Mouse (Mus musculus): ENCODE data around the gene Myom1. TPM values are rescaled to one million over a fixed set of nuclear protein-coding genes. Genes with fewer than 3 reads are reported as not detected.
A peak's percentile ranks its signal among the peaks of the same experiment; 100 is the strongest.

Gene Myom1
- polyA plus RNA-seq, 1 experiment from 2014 or later: 18.5 TPM

DNA sequence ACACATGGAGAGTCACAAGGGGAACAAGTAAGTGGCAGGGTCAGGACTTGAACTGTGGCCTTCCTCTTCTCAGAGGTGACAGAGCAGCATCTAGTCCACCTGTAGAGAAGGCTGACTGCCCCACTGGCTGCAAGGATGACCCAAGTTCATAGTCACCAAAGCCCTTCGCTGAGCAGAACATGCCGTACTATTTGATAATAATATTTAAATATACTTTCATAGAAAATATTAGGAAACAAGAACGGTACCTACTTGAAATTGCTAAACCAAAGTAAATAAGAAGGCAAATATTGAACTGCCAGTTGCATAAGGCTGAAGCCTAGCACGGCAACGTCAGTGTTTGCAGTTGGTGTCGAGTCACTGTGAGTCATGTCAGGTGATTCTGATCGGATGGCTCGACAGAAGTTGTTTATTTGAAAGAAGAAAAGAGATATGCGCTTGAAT, 86.6 kb downstream of the Myom1 start:
- H3K4me1 ChIP-seq (replicated peaks; ENCODE audit: control insufficient read depth, insufficient read depth, low read length): no peaks in the 10 kb centered on the region
- no peak overlapping the region for H3K4me2 ChIP-seq (ENCODE audit: low read length)
- 52% methylated on average over 9 of the region's 9 CpGs for WGBS
- no peaks in the 10 kb centered on the region for H3K27me3 ChIP-seq (replicated peaks; ENCODE audit: control insufficient read depth, insufficient read depth, low read length)
- H3K36me3 ChIP-seq (ENCODE audit: control insufficient read depth, insufficient read depth, low read length): no peaks in the 10 kb centered on the region
- no peaks in the 10 kb centered on the region for H3K9me3 ChIP-seq (ENCODE audit: control insufficient read depth, low read length)
- no peak overlapping the region for H3K9ac ChIP-seq (ENCODE audit: low read length)
- H3K4me3 ChIP-seq (ENCODE audit: low read depth, low read length): no peak overlapping the region
- ATAC-seq (replicated peaks; ENCODE audit: low FRiP score, low TSS enrichment, low read depth) (peak; percentile 36; the same call in 1 of the 2 replicates), DNase-seq (ENCODE audit: low spot score) (no peak)
- no peak overlapping the region for H3K27ac ChIP-seq (ENCODE audit: low read depth)

DNA sequence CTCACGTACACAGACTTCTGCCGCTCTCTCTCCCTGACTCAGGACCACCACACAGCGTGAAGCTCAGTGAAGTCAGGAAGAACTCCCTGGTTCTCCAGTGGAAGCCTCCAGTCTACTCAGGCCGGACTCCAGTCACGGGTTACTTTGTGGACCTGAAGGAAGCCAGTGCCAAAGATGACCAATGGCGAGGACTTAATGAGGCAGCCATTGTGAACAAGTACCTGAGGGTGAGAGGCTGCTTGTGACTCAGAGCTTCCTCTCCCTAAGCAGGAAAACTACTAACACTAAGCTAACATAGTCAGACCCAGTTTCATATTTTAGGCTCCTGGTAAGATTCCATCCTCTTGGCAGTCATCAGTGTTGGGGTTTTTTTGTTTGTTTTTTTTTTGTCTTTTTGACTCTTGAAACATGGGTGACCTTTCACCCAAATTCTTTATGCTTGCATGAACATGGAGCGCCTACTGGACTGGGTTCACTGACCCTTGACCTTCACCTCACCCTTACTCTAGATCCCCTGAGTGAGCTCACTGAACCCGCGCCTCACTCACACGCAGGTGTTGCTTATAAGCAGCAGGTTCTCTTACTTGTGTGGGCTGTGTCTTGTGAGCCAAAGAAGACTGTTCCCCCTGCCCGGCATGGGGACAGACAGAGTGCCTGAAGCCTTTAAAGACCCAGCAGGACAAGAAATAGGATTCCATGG, 87.5 kb downstream of the Myom1 start:
- ATAC-seq (replicated peaks; ENCODE audit: low FRiP score, low TSS enrichment, low read depth): no peak
- no peaks in the 10 kb centered on the region for H3K27me3 ChIP-seq (replicated peaks; ENCODE audit: control insufficient read depth, insufficient read depth, low read length)
- no peaks in the 10 kb centered on the region for H3K36me3 ChIP-seq (ENCODE audit: control insufficient read depth, insufficient read depth, low read length)
- WGBS: 86% methylated on average over 11 of the region's 11 CpGs
- no peaks in the 10 kb centered on the region for H3K9me3 ChIP-seq (ENCODE audit: control insufficient read depth, low read length)
- H3K27ac ChIP-seq (ENCODE audit: low read depth): no peak overlapping the region
- H3K4me2 ChIP-seq (ENCODE audit: low read length): no peak overlapping the region
- no peak for DNase-seq (ENCODE audit: low spot score)
- H3K4me1 ChIP-seq (replicated peaks; ENCODE audit: control insufficient read depth, insufficient read depth, low read length): no peaks in the 10 kb centered on the region
- H3K9ac ChIP-seq (ENCODE audit: low read length): no peak overlapping the region
- no peak overlapping the region for H3K4me3 ChIP-seq (ENCODE audit: low read depth, low read length)

DNA sequence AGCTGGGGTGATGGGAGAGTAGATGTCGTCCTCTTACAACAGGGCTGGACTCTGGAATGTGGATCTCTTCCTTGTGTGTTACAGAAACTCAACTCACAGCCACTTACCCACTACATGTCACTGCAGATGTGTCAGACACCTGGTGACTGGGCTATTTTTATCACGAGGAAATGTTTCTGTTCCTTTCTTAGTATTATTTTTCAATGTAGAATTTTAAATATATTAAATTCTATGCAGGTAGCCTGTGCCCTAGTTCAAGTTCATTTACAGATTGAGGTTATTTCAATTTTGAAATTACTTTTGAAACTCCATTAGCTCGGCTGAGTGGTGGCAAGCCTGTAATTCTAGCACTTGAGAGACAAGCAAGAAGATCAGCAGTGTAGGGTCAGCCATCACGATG, 88.6 kb downstream of the Myom1 start:
- DNase-seq (ENCODE audit: low spot score): no peak
- 76% methylated on average over 4 of the region's 4 CpGs for WGBS
- Histone ChIP-seq H3K9me3 (ENCODE audit: control insufficient read depth, low read length) (no peaks in the 10 kb centered on the region), H3K27me3 (replicated peaks; ENCODE audit: control insufficient read depth, insufficient read depth, low read length) (no peaks in the 10 kb centered on the region), H3K27ac (ENCODE audit: low read depth) (no peak overlapping the region), H3K4me3 (ENCODE audit: low read depth, low read length) (no peak overlapping the region), H3K9ac (ENCODE audit: low read length) (no peak overlapping the region), H3K36me3 (ENCODE audit: control insufficient read depth, insufficient read depth, low read length) (no peaks in the 10 kb centered on the region), H3K4me2 (ENCODE audit: low read length) (no peak overlapping the region), H3K4me1 (replicated peaks; ENCODE audit: control insufficient read depth, insufficient read depth, low read length) (no peaks in the 10 kb centered on the region)
- ATAC-seq (replicated peaks; ENCODE audit: low FRiP score, low TSS enrichment, low read depth): no peak

DNA sequence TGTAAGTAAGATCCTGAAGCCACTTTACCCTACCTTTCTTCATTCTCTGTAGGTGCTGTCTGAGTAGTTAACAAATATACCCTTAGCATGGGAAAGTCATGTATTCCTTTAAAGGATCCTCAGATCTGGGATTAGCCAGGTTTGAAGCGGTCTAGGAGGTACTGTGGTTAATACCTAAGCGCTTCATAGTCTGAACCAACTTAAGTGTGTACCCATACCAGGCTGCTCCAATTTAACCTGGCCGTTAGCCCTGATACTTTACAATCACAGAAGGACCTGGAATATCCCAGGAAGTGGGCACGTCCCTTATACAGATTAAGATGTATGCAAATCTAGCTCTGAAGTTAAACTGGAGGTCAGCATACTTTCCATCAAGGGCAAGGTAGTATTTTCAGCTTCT, 89.9 kb downstream of the Myom1 start:
- Histone ChIP-seq H3K36me3 (ENCODE audit: control insufficient read depth, insufficient read depth, low read length) (no peaks in the 10 kb centered on the region), H3K9ac (ENCODE audit: low read length) (no peak overlapping the region), H3K27me3 (replicated peaks; ENCODE audit: control insufficient read depth, insufficient read depth, low read length) (no peaks in the 10 kb centered on the region), H3K9me3 (ENCODE audit: control insufficient read depth, low read length) (no peaks in the 10 kb centered on the region), H3K27ac (ENCODE audit: low read depth) (no peak overlapping the region), H3K4me3 (ENCODE audit: low read depth, low read length) (no peak overlapping the region), H3K4me2 (ENCODE audit: low read length) (no peak overlapping the region), H3K4me1 (replicated peaks; ENCODE audit: control insufficient read depth, insufficient read depth, low read length) (no peaks in the 10 kb centered on the region)
- WGBS: 88% methylated on average over 4 of the region's 4 CpGs
- no peak for ATAC-seq (replicated peaks; ENCODE audit: low FRiP score, low TSS enrichment, low read depth)
- no peak for DNase-seq (ENCODE audit: low spot score)

DNA sequence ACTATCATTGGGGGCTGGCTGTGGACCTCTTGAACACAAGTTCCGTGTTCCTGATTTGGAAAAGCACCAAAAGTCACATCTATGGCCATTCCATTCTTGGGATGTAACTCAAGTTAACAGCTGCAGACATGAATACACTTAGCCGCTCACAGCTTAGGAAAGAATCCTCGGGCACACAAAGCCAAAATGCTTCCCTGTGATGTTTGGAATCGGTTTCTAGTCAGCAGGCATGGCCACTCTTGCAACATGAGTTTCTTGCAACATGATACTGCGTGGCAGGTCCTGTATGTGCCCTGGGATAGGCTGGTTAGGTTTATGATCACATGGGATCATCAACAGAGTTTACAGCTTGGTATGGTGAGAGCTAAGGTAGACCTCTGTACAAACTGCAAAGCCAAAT, 91.4 kb downstream of the Myom1 start:
- no peak overlapping the region for H3K9ac ChIP-seq (ENCODE audit: low read length)
- H3K4me1 ChIP-seq (replicated peaks; ENCODE audit: control insufficient read depth, insufficient read depth, low read length): no peaks in the 10 kb centered on the region
- H3K9me3 ChIP-seq (ENCODE audit: control insufficient read depth, low read length): no peaks in the 10 kb centered on the region
- no peak overlapping the region for H3K4me2 ChIP-seq (ENCODE audit: low read length)
- ATAC-seq (replicated peaks; ENCODE audit: low FRiP score, low TSS enrichment, low read depth) (no peak), DNase-seq (ENCODE audit: low spot score) (no peak)
- H3K4me3 ChIP-seq (ENCODE audit: low read depth, low read length): no peak overlapping the region
- 83% methylated on average over 5 of the region's 5 CpGs for whole genome bisulfite sequencing
- no peak overlapping the region for H3K27ac ChIP-seq (ENCODE audit: low read depth)
- H3K27me3 ChIP-seq (replicated peaks; ENCODE audit: control insufficient read depth, insufficient read depth, low read length): no peaks in the 10 kb centered on the region
- no peaks in the 10 kb centered on the region for H3K36me3 ChIP-seq (ENCODE audit: control insufficient read depth, insufficient read depth, low read length)

DNA sequence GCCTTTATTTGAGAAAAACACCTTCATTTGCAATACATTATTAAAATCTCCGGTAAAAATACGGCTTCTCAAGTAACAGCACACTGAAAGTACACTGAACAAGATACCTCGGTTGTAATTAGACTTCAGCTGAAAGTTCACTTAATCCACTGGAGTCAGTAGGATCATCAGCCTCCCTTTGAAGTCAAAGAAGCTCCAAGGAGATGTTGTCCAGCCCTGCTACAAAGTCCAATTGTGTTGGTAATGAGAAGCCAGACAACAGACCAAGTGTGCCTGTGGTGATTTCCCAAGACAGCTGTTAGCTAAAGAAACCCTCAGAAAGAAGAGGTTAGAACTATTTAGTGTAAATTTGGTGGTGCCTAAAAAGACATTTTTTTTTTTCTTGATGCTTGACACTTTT, 92.0 kb downstream of the Myom1 start:
- H3K9ac ChIP-seq (ENCODE audit: low read length): no peak overlapping the region
- H3K27me3 ChIP-seq (replicated peaks; ENCODE audit: control insufficient read depth, insufficient read depth, low read length): no peaks in the 10 kb centered on the region
- H3K4me1 ChIP-seq (replicated peaks; ENCODE audit: control insufficient read depth, insufficient read depth, low read length): no peaks in the 10 kb centered on the region
- H3K9me3 ChIP-seq (ENCODE audit: control insufficient read depth, low read length): no peaks in the 10 kb centered on the region
- H3K4me2 ChIP-seq (ENCODE audit: low read length): no peak overlapping the region
- DNase-seq (ENCODE audit: low spot score) (no peak), ATAC-seq (replicated peaks; ENCODE audit: low FRiP score, low TSS enrichment, low read depth) (no peak)
- no peaks in the 10 kb centered on the region for H3K36me3 ChIP-seq (ENCODE audit: control insufficient read depth, insufficient read depth, low read length)
- H3K4me3 ChIP-seq (ENCODE audit: low read depth, low read length): no peak overlapping the region
- no peak overlapping the region for H3K27ac ChIP-seq (ENCODE audit: low read depth)
- WGBS: 69% methylated on average over 3 of the region's 3 CpGs

DNA sequence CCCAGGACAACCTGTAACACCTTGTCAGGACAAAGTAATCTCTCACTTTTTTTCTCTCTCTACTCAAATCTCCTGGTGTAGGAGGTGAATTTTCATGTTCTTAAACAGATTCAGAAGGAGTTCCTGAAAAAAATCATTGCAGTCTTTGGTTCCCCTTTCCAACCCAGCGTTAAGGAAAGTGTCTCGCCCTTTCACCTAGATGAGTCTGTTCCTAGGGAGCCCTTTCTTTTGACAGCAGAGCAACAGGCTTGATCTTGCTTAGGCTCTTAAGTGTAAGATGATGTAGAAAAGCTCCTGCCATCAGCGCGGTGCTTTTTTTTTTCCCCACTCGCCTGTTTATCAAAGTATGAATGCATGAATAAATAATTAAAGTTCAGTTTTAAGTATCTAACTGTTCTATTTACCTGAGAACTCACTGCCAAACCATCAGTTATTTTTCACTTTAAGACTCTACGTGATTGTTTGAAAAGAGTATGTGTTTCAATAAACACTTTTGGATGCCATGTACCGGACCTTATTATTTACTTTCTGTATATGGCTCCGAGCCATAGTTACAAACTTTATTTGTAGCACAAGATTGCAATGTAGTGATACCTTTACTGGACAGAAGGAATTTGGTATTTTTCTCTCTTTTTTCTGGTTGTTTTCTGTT, 94.2 kb downstream of the Myom1 start:
- DNase-seq (ENCODE audit: low spot score): no peak
- no peaks in the 10 kb centered on the region for H3K9me3 ChIP-seq (ENCODE audit: control insufficient read depth, low read length)
- no peak overlapping the region for H3K27ac ChIP-seq (ENCODE audit: low read depth)
- no peak overlapping the region for H3K9ac ChIP-seq (ENCODE audit: low read length)
- no peak for ATAC-seq (replicated peaks; ENCODE audit: low FRiP score, low TSS enrichment, low read depth)
- H3K36me3 ChIP-seq (ENCODE audit: control insufficient read depth, insufficient read depth, low read length): no peaks in the 10 kb centered on the region
- H3K4me2 ChIP-seq (ENCODE audit: low read length): no peak overlapping the region
- H3K27me3 ChIP-seq (replicated peaks; ENCODE audit: control insufficient read depth, insufficient read depth, low read length): no peaks in the 10 kb centered on the region
- no peak overlapping the region for H3K4me3 ChIP-seq (ENCODE audit: low read depth, low read length)
- no peaks in the 10 kb centered on the region for H3K4me1 ChIP-seq (replicated peaks; ENCODE audit: control insufficient read depth, insufficient read depth, low read length)
- 72% methylated on average over 8 of the region's 8 CpGs for WGBS

DNA sequence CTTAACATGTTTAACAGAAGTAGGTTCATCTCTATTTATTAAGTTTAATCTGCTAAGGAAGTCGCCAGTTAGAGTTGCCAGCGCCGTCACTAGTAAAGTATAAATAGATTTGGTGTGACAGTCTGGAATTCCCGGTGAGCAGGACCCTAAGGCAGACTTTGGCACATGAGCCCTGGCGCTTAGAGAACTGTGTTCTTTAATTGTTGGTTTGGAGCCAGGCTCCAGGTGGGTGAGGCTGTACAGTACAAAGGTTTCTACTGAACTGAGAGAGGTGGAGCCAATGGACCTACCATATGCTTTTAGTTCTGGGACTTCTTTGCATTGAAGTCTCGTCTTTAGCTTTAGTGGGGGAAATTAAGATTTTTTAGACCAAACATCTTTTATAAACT, 94.8 kb downstream of the Myom1 start:
- ATAC-seq (replicated peaks; ENCODE audit: low FRiP score, low TSS enrichment, low read depth): no peak
- Histone ChIP-seq H3K9ac (ENCODE audit: low read length) (no peak overlapping the region), H3K4me3 (ENCODE audit: low read depth, low read length) (no peak overlapping the region), H3K4me2 (ENCODE audit: low read length) (no peak overlapping the region), H3K27me3 (replicated peaks; ENCODE audit: control insufficient read depth, insufficient read depth, low read length) (no peaks in the 10 kb centered on the region), H3K36me3 (ENCODE audit: control insufficient read depth, insufficient read depth, low read length) (no peaks in the 10 kb centered on the region), H3K27ac (ENCODE audit: low read depth) (no peak overlapping the region), H3K4me1 (replicated peaks; ENCODE audit: control insufficient read depth, insufficient read depth, low read length) (peaks cover under 1% of the 10 kb centered on the region; the same call in 1 of the 2 replicates), H3K9me3 (ENCODE audit: control insufficient read depth, low read length) (no peaks in the 10 kb centered on the region)
- no peak for DNase-seq (ENCODE audit: low spot score)
- 67% methylated on average over 6 of the region's 6 CpGs for WGBS

DNA sequence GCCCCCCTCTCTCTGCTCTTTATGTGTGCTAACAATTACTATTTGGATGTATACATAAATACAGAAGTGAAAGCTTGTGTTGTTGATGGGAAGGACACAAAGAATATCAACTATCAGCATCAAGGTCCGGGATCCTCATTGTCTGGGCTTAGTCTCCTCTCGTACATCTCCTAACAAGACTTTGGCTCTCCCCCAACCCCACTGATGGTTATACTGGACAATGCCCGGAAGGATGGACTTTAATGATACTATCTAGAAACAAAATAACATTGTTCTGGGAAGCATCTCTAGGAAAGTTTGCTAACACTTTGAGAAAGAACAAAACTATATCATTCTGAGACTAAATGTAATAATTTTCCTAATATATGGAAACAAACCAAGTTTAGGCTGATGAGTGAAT, 96.2 kb downstream of the Myom1 start:
- Histone ChIP-seq H3K4me2 (ENCODE audit: low read length) (no peak overlapping the region), H3K9me3 (ENCODE audit: control insufficient read depth, low read length) (no peaks in the 10 kb centered on the region), H3K9ac (ENCODE audit: low read length) (no peak overlapping the region), H3K4me3 (ENCODE audit: low read depth, low read length) (no peak overlapping the region), H3K36me3 (ENCODE audit: control insufficient read depth, insufficient read depth, low read length) (no peaks in the 10 kb centered on the region), H3K27ac (ENCODE audit: low read depth) (no peak overlapping the region), H3K4me1 (replicated peaks; ENCODE audit: control insufficient read depth, insufficient read depth, low read length) (peaks cover 7% of the 10 kb centered on the region; the same call in 1 of the 2 replicates), H3K27me3 (replicated peaks; ENCODE audit: control insufficient read depth, insufficient read depth, low read length) (no peaks in the 10 kb centered on the region)
- WGBS: 86% methylated on average over 3 of the region's 3 CpGs
- no peak for ATAC-seq (replicated peaks; ENCODE audit: low FRiP score, low TSS enrichment, low read depth)
- DNase-seq (ENCODE audit: low spot score): no peak
